Mouse (Mus musculus) kidney, postnatal 36 days (tissue): ENCODE data around the gene Fosl1.
"Not testable (repeated sequence)": the region's sequence is repeated elsewhere in the genome, so short reads cannot be mapped to it uniquely, and the experiment has no call there.

Source experiments
- DNase-seq, 2 experiments: peaks; one replicate each; pipeline ENCODE4 v3.0.0; 2021 to 2022; ENCODE audit warnings: mixed read lengths in 2 of 2

The Fosl1 gene

DNA sequence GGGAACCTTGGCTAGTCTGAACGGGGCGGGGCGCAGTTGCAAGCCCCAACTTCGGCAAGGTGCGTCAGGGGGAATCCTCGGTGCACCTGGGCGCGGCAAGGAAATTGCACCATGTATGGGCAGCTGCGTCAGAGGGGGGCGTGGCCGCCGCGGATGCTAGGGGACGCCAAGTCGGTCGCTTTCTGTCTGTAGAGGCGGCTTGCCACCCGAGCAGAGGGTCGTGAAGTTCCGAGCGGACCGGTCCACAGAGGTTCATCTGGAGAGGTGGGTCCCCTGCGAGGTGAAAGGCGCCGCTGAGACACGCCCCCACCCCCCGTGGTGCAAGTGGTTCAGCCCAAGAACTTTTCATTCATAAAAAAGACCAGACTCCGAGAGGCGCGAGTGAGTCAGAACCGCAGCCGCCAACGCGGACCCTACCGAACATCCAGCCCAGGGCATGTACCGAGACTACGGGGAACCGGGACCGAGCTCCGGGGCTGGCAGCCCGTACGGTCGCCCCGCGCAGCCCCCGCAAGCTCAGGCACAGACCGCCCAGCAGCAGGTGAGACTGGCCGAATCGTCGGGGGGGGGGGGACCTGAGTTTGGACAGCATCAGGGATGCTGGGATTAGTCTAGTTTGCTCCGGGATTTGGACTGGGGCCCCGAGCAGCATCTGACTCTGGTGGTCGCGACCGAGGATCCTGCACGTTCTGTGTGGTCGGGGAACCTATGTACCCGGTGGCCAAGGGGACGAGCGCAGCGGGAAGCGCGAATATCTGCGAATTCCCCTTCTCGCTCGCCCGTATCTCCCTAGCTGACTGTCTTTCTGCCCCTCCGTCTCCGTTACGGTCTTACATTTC lies at the start of gene Fosl1:
Gene Fosl1 (plus strand): TSS at position 33 of the 839 bp plus-strand sequence.
- DNase-seq = peak; percentile 61 to 85

DNA sequence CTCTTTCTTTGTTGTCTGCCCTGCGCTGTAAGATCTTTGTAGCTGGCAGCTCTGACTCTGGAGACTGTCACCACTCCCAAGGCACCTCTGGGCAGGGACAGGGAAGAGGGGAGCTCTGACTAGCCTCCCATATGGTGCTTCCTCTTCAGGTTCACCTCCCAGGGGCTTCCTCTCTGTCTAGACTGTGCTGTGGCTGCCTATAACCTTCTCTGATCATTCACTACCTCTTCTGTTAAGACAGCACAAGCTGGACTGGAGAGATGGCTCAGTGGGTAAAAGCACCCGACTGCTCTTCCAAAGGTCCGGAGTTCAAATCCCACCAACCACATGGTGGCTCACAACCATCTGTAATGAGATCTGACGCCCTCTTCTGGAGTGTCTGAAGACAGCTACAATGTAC lies 46.3 kb upstream of the Fosl1 start:
- not testable (repeated sequence) for DNase-seq

DNA sequence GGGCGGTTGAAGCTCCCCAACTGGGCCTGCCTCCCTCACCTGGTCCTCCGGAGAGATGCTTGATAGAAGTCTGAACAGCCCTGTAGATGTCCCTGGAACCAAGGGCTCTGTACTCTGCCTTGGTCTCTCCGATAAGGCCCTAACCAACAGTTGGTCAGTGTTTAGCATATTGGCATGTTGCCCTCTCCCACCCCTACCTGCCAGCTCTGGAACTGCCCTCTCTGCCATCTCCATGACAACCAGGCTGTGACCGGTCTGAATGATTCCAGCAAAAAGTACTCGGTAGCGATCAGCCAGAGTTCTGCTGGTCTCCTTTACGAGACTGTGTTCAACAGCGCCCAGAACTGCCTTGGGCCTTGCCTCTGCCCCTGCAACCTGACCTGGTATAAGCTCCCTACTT lies 45.1 kb upstream of the Fosl1 start, which contains the start of gene Tsga10ip:
Gene Tsga10ip (minus strand): TSS at position 234 of the 400 bp plus-strand sequence.
- DNase-seq = no peak

DNA sequence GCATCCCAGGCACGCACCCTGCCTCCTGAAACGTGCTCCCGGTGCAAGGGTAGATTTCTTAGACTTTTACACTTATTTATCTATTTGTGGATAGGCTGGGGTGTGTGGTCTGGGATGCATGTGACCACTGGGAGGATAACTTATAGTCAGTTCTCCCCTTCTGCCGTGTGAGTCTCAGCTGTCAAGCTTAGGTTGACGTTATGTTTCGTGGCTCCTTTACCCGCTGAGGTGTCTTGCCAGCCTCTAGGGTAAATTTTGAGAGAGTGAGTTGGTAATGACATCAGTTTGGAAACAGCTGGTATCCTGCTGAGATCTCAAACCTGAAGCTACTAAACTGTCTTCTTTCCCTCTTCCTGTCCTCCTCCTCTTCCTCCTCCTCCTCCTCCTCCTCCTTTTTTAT lies 41.4 kb upstream of the Fosl1 start:
- DNase-seq = no peak

DNA sequence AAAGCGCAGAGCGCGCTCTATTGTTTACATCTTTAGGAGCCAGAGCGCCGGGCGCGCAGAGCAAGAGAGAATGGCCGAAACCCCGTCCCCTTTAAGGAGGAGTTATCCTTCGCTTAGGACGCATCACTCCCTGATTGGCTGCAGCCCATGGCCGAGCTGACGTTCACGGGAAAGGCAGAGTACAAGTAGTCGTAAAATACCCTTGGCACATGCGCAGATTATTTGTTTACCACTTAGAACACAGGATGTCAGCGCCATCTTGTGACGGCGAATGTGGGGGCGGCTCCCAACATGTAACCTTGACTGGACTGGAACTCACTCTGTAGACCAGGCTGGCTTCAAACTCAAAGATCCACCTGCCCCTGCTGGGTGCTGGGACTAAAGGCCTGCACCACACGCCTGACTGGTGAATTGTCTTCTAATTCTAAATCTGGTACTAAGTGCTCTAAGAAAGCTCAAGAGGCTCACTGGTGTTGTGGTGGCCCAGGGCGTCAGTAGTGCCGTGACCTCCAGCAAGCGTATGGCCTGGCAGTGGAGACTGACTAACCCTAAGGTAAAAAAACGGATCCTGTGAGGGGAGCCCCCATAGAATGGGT lies 40.7 kb upstream of the Fosl1 start:
- DNase-seq = peak; percentile 51 to 54

DNA sequence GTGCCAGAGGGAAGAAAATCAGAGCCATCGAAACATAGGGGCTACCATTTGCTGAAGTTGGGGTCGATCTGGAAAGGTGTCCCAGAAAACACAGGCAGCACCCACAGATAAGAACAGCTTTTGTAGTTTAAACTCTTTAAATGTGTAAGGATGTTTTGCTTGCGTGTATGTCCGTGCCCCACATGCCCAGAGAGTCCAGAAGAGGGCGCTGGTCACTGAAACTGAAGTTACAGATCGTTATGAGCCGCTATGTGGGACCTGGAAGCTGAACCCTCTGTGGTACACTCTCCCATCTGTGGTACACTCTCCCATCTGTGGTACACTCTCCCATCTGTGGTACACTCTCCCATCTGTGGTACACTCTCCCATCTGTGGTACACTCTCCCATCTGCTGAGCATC lies 40.2 kb upstream of the Fosl1 start:
- peak; percentile 71 to 81 for DNase-seq

DNA sequence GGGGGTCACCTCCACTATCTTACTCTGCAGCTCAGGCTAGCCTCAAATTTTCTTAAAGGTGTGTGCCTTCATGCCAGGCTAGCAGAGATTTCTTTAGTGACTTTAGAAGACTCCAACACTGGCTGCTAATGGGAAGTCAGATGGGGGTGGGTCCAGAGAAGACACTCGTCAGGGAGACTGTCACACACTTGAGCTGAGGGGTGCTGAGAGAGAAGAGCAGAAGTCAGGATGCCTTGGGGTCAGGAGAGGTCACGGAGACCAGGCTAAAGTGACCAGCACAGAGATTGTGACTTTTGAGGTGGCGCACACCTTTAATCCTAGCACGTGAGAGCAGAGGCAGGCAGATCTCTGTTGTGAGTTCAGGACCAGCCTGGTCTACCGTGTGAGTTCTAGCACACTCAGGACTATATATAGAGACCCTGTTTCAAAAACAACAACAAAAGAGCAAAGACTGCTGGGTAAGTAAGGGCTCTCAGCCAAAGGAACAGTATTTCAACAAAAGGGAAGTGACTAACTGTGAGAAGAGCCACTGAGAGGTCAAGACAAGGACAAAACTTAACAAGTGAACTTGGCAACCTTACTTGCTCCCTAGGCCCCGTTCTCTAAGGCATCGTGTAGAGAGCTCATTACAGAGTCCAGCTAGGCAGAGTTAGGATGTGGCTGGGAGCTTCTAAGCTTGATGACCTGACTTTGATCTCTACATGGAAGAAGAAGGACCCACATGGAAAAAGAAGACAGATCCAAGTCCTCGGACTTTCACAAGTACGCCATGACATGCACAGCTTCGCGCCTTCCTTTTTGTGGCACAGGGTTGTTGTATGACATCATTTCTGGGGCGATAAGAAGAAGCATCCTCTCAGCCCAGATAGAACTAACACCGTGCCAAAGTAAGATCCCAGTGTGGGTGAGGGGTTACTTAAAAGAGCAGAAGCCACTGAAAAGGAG lies 39.0 kb upstream of the Fosl1 start:
- DNase-seq = peak; percentile 43 to 71

DNA sequence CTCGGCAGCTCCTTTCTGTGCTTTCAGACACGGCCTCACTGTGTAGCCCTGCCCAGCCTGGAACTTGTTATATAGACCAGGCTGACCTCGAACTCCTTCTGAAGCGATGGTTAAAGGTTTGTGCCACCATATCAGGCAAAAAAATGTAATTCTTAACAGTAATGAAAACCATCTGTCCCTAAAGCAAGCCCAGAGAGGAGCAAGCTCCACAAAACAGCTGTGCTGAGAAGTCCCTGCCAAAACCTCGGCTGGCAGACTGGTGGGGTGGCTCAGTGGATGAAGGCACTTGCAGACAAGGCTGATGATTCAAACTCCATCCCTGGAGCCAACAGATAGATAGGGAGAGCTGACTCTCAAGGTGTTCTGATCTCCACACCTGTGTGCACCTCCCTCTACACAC lies 38.3 kb upstream of the Fosl1 start:
- no peak for DNase-seq

DNA sequence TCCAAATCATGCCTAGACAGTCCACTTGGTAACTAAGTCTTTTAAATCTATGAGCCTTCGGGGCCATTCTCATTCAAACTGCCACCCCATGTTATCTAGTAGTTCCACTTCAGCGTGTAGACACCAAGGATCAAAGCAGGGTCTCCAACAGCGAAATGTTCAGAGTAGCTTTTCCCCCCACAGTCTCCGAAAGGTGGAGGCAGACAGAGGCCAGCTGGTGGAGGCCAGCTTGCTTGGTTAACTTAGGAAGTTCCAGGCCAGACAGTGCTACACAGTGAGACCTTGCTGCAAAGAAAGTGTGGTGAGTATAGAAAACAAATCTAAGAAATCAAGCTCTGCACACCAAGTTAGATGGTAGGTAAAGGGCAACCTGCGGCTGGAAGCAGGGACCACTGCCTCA lies 36.7 kb upstream of the Fosl1 start:
- DNase-seq = no peak

DNA sequence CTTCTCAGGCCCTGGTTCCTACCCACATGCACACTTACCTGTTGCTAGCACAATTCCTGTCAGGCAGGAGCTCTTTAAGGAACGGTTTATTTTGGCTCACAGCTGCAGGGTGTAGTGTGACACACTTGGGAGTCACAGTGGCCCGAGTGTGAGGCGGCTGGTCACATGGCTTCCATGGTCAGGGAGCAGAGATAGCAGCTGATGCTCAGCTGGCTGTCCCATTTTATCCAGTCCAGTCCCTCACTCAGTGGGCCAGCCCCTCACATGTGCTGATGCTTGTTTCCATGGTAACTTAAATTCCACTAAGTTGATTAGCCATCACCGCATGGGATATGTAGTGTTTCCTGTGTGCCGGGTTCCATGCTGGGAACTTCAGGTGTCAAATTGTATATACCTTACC lies 35.4 kb upstream of the Fosl1 start:
- peak in 1 of 2 experiments; percentile 43 for DNase-seq

DNA sequence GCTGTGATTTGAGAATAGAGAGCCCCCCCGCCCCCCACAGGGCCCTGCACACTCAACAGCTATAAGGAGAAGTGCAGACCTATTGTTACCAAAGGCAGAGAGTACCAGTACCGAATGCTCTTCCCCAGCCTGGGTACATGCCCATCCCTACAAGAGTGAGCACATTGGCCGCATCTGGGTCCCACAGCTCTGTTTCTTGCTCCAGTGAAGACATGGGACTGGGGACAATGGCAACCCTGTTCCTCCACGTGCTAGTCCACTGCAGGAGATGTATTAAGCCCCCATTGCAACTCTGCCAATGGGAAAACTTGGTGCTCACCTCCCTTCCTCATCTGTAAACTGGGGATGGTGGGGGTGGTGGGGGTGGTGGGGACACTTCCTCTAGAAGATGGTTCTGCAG lies 33.5 kb upstream of the Fosl1 start:
- DNase-seq = no peak

DNA sequence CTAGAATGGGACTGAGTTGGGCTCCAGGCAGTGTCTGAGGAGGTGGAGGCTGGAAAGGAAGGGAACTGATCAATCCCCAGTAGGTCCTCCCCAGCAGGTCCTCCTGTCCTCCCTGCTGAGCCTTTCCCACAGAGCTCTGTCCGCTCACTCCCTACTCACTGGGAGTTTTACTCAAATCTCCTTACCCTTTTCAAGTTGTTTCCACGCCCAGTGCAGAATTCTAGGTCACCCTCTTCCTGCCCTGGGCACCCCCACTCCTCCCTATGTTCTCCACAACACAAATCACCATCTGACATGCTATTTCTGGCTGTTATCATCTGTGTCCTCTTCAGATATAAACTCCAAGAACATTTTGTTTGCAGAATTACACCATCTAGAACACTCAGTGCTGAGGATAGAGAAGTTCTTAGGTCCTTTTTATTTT lies 32.8 kb upstream of the Fosl1 start:
- peak in 1 of 2 experiments; percentile 72 for DNase-seq

DNA sequence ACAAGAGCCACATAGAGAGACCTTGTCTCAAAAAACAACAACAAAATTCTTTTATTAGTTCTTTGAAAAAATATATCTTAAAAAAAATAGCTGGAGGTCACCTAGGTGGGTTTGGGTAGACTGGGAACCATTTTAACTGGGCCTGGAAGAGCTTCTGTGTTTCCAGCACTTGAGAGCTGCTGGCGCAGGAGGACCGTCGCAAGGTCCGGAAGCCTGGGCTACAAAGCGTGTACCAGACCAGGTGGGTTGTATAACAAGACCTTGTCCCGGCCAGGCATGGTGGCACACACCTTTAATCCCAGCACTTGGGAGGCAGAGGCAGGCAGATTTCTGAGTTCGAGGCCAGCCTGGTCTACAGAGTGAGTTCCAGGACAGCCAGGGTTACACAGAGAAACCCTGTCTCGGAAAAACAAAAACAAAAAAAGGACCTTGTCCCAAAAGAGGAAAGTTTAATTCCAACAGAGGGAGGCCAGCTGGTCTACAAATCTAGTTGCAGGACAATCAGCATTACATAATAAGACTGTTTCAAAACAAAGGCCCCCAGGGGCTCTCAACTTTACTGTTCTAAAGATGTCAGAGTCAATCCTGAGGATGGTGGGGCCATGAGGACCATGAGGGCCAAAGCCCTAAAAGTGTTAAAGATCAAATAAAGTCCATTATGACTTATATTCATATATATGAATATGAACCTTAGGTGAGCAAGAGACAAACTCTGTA lies 28.4 kb upstream of the Fosl1 start:
- DNase-seq = no peak

DNA sequence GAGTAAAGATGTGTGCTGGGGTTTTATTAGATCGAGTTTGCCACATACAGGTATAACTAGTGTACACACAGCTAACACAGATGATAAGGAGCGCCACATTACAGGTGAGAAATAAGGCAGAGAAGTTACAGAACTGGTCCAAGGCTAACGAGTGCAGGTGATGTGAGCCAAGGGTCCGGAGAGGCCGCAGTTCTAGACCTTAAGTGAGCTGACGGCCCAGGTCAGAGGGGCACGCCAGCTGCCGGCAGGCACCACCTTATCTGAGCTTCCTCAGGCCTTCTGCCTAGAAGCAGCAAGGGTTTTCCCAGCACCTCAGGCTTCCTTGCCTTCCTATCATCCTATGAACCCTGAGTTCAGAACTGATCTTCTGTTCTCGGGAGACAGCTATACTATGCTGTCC lies 27.7 kb upstream of the Fosl1 start:
- DNase-seq = no peak

DNA sequence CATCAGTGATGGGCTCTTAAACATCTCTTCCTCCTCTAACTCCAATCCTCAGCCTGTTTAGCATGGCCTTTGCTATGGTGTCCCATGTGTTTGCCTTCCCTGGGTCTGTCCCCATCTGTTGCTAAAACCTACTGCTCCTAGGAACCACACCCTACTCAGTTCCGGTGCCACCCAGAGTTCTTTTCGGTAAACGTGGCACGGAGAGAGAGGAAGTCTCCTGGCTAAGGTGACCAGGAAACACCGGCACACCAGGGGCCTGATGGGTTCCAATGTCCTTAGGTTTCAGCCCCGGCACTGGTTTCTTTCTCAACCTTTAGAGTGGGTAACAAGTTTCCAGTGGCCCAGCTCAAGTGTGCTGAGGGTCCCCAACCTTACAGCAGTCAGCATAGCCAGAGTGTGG lies 26.8 kb upstream of the Fosl1 start:
- DNase-seq = no peak

DNA sequence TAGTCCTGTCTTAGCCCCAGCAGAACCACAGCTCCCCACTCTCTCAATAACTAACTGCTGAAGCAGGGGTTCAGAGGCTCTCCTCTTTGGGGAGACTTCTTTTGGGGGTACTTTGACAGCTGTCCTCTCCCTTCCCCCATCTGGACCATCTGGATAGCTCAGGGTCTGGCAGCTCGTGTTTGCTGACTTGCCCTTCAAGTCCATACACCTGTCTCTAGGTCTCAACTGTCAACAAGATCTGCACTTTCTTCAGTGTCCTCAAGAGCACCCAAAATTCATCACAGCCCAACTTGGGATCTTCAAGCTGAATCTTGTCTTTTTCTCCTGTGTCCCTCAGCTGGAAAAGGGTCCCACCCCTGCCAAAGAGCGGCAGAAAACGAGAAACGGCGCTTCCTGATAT lies 25.6 kb upstream of the Fosl1 start:
- DNase-seq = no peak

DNA sequence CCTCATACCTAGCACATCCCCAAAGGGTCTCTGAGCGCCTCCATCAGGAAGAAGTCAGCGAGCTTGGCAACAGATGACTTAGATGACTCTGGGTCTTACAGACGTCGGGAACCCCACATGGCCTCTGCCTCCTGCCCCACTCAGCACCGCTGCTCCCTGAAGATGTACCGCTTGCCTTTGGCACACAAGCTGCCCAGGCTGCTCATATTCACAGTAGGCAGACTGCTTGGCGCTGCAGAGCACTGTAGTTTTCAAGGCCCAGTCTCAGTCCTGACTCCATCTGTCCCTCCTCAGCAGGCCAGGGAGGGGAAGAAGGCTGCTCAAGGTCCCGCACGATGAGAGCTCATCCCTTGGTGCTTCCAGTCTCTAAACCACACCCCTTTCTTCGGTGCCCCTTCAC lies 25.1 kb upstream of the Fosl1 start:
- no peak for DNase-seq

DNA sequence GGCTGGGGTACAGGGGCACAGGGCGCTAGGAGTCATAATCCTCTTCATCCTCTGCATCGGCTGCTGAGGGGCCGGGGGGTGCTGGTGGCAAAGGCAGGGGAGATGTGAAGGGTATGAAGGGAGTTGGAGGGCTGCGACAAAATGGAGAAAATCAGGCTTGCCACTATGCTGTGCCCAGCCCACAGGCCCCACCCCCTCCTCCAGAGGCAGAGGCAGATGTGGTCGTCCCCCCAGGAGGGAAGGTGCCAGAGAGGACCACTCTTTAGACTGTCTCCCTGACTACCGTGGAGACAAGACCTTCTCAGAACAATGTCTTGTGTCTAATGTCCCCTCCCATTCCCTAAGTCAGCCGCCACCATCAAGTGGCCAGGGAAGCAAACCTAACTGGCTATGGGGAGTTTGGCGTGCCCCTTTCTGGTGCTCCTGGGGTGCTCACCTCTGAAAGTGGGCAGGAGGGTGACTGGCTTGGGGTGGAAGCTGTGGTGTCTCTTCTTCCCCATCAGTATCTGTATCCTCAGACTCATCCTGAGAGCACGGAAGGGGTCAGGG lies 24.4 kb upstream of the Fosl1 start:
- DNase-seq = no peak

DNA sequence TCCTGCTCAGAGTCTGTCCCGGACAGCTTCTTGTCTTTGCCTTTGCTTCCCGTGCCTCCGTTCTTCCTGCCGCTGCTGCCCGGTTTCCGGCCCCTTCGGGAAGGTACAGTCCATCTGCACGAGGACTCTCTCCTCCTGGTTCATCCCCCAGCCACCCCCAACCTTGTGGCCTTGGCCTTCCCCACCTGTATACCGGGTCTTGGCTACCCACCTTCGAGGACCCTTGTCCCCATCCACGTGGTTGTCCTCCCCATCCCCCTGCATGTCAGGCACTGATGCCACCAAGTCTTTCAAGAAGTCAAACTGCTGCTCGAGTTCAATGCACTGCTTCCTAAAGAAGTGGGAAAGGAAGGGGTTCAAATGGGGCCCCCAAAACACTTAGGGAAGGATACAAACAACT lies 23.8 kb upstream of the Fosl1 start:
- DNase-seq = no peak

DNA sequence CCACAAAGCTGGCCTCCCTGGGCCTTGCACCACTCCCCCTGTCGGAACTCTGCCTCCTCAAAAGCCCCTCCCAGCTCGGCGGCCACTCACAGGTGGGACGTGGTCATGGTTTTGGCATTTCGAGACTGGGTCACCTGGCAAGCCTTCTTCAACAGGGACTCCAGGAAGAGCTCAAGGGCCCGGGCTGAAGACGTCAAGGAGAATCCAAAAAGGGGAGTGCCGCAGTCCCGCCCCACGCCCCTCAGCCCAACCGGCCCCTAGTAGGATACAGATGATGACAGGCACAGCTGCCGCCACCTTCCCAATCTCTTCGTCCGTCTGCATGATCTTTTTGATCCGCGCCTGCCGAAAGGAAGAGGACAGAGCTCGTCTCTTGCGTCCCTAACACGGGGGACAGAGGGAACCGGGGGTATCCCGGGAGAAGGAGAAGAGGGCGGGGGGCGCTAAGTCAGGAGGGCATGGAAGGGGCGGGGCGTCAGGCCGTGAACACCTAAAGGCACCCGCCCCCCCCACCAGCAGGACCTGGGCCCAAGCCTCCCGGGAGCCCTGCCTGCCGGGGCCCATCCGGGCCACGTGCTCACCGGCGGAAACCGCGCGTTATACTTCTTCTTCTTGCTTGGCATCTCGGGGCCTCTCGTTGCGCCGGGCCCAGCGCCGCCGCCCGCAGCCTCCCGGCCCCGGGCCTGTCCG lies 23.1 kb upstream of the Fosl1 start:
- peak; percentile 79 to 89 for DNase-seq
